Mouse (Mus musculus): ENCODE data around the gene Tiparp.

Gene Tiparp

DNA sequence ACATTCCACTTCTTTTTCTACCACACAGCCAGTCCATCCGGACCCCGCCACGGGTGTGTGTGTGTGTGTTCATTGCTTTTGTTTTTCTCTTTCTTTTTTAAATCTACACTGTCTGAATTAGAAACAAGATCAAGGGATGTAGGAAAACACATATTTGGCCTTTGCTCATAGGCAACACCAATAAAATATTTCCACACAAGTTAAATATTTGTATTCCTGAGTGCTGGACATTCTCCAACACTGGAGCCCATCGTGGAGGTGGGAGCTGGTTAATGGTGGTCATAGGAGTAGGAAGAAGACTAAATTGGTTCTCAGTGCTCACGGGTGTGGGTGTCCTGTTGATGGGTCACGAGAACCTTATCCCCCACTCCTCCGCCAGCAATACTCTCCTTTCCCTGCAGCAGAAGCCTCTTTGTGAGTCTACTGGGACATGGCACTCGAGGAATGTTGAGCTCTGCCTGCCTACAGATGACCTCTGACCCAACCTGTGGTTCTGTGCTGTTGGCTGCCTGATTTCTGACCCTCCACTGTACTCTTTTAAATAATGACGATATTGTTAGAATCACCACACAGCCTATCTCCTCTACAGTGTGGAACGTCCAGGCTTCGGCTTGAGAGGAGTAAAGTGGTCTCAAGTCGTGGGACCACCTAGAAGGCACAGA lies 51.2 kb downstream of the Tiparp start:
- no peak for DNase-seq (ENCODE audit: extremely low read depth, low read depth)

DNA sequence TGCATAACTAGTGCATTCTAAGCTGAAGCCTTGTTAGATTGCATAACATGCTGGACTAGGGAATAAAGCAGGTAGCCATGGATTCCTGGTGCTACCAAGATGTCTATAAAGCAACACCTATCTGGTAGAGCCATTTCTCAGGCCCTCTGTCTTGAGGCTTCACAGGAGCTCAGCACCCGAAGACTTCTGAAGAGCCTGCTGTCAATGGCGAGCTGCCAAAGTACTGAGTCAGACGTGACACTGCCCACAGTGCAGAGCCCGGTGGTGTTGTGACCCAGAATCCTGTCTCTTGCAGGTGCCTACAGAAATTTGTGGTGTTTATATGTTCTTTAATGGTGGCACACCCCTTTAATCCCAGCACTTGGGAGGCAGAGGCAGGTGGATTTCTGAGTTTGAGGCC lies 53.4 kb downstream of the Tiparp start:
- peak; percentile 2 for DNase-seq (ENCODE audit: extremely low read depth, low read depth)

DNA sequence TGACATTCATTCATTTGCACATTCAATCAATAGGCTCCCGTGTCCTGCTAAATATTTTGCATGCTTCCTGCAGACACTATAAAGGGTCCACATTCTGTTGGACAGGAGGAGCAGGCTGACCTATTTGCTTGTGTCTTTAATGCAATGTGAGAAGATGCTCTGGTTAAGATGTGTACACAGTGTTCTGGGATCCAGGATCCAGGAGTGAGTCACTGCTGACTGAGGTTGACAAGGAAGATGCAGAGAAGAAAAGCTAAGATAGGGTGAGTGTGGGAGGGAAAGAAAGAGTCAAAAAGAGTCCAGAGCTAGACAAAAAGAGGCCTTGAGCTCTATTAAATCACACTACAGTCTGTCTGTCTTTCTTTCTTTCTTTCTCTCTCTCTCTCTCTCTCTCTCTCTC lies 56.1 kb downstream of the Tiparp start:
- no peak for DNase-seq (ENCODE audit: extremely low read depth, low read depth)

DNA sequence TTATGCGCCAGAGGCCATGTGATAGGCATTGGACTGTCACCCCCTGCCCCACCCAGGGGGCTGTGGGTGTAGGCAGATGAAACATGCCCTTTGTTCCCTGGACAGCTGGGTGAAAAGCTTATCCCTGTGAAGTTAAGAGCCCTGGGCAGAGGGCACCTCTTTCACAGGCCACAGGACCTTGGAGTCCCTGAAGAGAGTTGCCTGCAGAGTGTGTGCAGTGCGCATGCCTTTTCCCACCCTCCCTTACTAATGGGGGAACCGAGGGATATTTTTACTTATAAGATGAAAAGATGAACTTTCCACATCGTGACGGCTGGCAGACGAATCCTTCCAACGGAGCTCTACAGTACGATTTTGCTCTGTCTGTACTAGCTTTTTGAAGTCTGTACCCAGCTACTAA lies 57.1 kb downstream of the Tiparp start:
- DNase-seq (ENCODE audit: extremely low read depth, low read depth) = no peak

DNA sequence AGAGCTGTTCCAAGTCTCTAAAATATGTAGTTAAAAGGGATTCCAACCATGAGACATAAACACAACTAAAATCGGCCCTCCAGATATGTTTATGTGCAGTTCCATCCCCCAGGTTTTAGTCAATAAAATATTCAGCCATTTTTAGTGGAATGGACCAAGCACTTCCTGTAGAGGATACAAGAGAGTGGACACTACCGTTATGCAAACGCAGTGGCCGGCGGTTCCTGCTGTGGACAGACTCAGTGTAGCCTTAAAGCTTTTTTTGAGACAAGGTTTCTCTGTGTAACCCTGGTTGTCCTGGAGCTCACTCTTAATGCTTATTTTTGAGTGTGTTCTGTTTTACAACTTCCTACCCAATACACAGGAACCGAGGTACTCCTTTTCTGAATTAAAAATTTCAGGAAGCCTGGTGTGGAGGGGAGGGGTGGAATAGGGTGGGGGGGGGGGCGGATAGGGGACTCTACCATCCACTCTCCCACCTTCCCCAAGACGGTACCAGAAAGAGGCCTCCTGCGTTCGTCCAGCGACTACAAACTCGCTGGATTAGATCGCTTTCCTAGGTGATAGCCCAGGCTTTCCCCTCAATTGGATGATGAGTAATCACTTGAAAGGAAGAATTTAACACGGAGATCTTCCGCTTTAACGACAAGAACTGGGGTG lies 57.7 kb downstream of the Tiparp start:
- no peak for DNase-seq (ENCODE audit: extremely low read depth, low read depth)

DNA sequence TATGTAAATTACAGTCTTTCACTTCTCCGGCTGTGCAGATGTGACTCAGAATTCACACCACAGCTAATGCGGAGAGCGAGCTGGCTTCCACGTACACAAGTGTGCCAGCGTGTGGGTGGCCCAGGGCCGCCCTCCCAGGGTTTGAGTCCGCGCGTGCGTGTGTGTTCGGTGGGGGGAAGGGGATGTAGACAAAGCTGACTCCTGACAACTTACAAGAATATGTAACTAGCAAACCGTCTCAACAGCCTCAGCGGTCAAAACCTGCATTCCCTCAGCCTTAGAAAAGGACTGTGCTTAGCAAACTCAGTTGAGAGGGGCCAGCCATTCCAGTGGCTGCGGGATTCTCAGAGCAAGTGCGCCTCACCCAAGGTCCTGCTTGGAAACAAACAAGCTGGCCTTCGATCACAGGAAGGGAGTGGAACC lies 58.3 kb downstream of the Tiparp start:
- DNase-seq (ENCODE audit: extremely low read depth, low read depth) = no peak

DNA sequence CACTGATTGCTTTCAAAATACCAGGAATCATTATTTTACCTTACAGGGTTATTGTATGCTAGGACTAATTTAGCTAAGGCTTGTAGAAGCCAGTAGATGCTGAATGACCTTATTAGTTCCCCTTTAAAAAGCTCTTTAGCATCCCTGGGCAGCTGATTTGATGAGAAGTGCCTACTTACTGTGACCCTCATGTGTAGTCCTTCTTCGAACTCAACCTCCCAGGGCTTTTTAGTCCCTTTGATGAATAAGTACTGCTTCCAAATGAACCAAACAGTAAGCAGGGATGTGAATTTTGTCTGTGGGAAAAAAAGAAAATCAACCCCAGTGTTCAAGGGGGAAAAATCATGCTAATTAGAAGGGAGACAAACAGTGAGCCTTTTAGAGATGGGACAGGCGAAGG lies 58.8 kb downstream of the Tiparp start:
- DNase-seq (ENCODE audit: extremely low read depth, low read depth) = no peak

DNA sequence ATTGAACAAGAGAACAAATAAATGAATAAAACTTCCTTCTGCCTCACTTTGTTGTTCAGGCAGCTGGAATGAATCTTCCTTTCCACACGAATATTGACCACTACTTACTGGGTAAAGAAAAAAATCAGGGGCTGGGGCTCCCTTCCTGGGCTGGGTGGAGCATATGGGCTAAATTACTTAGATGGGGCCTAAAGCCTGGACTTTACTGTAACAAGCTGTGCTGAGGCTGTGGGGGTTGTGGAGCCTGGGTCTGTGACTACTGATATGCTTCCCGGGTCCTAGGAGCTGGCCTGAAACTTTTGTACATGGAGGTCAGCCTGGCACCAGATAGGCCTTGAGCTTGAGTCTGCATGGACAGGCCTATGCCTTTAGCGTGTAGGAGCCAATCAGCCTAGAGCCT lies 60.2 kb downstream of the Tiparp start:
- DNase-seq (ENCODE audit: extremely low read depth, low read depth) = no peak

DNA sequence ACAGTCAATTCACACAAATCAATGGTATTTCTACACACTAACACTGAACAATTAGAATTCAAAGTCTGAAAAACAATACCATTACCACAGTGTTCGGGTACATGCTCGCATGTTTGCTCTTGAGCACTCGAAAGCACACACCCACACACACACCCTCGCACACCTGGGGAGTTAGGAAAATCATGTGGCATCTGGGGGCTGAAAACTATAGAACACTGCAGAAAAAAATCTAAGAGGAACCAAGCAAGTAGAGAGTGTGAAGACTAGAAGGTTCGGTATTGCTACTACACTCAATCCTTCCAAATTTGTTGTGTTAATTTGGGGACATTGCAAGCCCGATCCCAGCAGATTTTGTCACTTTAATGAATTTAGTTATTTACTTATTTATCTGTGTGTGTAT lies 64.6 kb downstream of the Tiparp start:
- no peak for DNase-seq (ENCODE audit: extremely low read depth, low read depth)

DNA sequence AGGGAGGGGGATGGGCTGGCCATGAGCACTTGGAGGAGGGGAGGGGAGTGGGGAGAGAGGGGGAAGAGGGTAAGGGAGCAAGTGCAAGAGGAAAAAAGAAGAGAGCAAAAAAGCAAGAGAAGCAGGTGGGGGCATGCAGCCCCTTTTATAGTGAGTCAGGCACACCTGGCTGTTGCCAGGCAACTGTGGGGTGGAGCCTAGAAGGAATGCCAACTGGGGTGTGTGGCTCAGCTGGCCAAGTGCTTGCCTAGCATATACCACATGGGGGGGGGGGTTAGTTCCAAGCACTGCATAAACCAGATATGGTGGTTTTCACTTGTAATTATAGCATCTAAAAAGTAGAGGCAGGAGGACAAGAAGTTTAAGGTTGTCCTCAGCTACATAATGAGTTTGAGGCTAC lies 66.3 kb downstream of the Tiparp start:
- no peak for DNase-seq (ENCODE audit: extremely low read depth, low read depth)

DNA sequence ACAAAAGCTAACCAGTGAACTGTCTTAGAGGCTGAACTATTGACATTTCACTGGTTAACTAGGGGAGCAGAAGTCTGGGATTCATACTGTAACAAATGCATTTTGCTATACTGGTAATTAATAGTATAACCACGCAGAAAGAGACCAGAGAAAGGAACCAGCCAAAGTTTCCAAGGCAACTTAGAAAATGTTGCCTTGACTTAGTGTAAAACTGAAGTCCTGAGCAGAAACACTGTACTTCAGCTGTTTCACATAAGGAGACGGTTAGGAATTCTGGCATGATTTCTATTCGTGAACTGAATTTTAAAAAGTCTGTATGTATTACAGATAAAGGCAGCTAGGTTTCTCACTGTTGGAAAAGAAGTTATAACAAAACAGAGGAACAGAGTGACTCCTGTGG lies 67.0 kb downstream of the Tiparp start:
- DNase-seq (ENCODE audit: extremely low read depth, low read depth) = no peak

DNA sequence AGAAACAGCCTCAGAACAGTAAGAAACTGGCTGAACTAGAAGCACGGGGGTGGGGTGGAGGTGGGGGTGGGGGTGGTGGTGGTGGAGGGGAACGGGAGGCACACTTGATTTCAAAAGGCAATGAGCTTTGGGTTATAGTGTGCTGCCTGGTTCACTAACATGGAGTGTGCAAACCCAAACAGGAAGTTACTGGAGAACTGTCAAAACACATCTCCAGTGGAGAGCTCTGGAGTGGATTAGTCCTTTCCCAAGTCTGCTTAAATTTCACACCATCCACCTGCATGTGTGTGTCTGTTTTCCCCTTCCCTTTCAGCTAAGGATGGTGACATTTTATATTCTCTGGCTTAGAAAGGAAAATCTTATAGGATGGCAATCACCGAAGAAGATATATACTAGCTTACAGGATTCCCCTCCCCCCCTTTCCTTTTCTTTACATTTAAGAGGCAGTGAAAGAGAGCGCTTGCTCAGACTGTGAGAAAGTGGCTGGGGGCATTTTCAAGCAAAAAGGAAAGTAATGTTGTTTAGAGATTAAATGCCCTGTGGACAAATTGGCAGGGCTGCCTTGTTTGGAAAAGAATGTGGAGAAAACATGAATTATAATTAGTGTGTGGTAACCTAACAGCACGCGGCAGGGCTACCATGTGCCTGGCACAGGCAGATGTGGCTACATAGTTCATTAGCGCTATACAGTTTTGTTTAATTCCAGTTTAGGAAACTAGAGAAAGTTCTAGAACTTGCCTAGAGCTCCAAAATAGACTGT lies 70.0 kb downstream of the Tiparp start:
- no peak for DNase-seq (ENCODE audit: extremely low read depth, low read depth)

DNA sequence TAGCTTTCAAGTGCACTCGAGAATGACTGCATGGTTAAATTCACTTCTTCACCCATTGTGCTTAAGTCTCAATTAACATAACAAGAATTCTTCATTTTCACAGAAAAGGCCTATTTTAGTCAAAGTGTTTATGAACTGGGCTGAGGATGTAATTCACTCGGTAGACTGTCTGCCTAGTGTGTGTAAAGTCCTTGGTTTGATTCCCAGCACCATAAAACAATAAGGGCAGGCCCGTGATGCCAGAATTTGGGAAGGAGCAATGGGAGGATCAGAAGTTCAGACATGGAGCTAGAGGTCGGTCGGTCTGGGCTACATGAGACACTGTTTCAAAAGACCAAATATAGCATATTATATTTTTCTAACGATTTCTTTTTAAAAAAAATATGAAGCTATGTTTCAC lies 70.9 kb downstream of the Tiparp start:
- no peak for DNase-seq (ENCODE audit: extremely low read depth, low read depth)

DNA sequence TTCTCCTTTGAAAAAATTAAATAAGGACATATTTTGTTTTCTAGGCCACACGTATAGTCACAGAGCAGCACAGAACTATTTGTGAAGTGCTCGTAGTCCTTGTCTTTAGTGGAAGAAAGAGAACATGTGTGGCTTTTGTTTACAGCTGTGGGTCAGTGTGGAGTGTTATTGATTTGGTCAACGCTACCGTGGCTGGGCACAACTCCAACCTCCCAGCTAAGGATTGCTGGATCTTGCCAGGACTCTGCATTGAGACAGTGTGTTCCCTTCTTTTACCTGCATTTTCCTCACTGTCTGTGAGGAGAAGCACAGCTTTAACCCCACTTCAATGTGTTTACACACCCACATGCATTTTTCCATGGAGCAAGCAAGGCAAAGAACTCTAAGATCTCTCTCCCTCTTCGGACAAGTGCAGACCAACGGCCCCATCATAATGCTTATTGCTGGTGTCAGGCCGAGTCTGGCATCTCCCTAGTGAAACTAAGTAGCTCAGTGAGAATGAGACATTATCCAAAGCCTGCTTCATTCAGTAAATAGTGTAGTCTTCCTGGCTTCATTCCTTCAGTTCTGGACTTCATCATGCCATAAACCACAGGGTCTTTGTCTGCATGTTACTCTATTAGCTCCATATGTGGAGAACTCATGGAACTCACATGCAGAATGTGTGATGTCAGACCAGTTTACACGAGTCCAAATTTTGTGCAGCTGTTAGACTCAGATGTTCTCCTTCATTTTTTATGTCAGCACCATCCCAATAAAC lies 73.3 kb downstream of the Tiparp start:
- no peak for DNase-seq (ENCODE audit: extremely low read depth, low read depth)

DNA sequence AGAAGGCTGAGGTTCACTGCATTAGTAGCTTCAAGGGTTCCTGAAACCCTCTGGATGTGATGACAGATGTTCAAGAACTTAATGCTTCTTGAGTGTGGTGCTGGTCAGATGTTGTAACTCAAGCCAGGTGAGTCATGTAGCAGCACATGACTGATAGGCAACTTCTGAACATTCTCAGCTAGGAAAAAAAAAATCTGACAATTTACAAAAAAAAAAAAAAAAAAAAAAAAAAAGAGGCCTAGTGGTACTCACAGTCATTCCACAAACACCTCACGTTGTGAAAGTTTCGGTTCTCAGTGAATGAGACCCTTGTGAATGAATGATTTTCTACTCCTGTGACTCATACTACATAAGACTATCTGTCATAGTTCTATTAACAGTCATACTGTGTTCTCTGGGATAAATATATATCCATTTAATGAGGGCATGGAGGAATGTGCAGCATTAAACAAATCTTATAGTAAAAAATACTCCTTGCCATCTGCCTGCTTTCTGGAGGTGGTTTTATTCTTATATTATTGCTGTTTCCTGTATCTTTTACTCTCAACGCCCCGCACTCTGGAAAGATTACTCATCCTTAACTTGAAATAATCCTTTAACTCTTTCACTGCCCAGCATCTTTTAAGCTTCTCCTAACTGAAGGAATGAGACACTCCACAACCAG lies 75.3 kb downstream of the Tiparp start:
- DNase-seq (ENCODE audit: extremely low read depth, low read depth) = no peak
